Mouse (Mus musculus) c-Kit-positive CD71-positive TER-119-positive erythroid progenitor cells, embryonic 14.5 days (primary cell): ENCODE results near the gene Use1.
"Not testable (repeated sequence)": the region's sequence is repeated elsewhere in the genome, so short reads cannot be mapped to it uniquely, and the experiment has no call there.

Experiments
- DNase-seq: peaks from one replicate; pipeline ENCODE4 v3.0.0-alpha.2; 2013; ENCODE audit warnings: low spot score

The Use1 gene

GRCm38 (mm10) chr8:71366771-71367528, at the start of gene Use1:
Gene Use1 (plus strand): TSS chr8:71366848.
- peak; percentile 89 for DNase-seq

- DNase-seq, result not testable (repeated sequence)
Observed at GRCm38 (mm10) chr8:71318610-71319009, 48.0 kb upstream of the Use1 start.

DNA sequence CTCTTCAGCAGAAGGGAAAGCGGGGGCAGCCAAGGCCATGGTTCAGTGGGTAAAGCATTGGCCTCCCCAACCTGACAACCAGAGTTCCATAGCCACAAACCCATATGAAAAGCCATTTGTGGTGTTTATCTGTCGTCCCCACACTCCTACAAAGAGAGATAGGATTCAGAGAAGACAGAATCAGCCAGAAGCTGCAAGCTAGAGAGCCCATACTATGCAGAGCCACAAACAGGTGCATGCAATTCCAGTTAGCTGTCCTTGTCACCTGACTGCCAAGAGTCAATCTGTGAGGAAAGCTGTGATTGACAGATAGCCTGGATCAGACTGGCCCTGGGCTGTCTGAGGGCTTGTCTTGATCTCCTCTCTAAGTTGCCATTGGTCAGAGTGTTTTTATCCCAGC, 46.9 kb upstream of the Use1 start:
- not testable (repeated sequence) for DNase-seq

GRCm38 (mm10) chr8:71322939-71323338, 43.7 kb upstream of the Use1 start:
- DNase-seq, result no peak

GRCm38 (mm10) chr8:71324848-71325247, 41.8 kb upstream of the Use1 start:
- DNase-seq, result peak; percentile 25

DNA sequence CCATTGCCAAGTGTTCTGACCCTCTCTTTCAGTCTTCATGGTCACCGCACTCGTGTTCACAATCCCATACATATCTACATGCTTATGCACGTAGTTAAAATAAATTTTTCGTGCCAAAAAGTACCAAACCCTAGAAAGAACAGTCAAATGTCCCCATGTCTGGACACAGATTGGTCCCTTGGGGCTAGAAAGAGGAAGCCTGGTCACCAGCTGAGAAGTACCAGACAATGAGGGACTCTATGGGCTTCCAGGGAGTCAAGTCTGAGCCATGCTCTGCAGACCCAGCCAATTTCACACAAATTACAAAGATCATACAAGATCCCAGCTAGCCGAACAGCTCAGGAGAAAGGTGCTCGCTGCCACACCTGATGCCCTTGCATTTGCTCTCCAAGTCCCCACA, 28.8 kb upstream of the Use1 start:
- not testable (repeated sequence) for DNase-seq

- peak; percentile 44 for DNase-seq
Observed at GRCm38 (mm10) chr8:71340625-71341024, 26.0 kb upstream of the Use1 start.

- no peak for DNase-seq
Observed at GRCm38 (mm10) chr8:71346581-71346980, 20.1 kb upstream of the Use1 start.

DNA sequence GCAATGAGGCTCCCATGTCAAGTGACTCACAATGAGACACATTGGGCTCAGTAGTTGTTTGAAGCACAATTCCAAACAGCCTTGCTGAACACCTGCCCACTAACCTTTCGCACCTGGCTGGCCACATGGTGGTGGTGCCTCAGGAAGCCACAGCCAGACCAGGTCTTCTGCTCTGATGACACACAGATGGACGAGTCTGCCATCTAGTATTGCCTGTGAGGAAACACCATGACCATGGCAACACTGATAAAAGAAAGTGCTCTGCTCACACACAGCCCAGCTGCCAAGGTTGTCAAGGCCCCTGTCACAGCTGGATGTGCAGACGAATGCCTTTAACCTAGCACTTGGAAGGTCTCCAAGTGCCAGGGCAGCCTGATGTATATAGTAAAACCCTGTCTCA, 15.5 kb upstream of the Use1 start:
- no peak for DNase-seq

DNA sequence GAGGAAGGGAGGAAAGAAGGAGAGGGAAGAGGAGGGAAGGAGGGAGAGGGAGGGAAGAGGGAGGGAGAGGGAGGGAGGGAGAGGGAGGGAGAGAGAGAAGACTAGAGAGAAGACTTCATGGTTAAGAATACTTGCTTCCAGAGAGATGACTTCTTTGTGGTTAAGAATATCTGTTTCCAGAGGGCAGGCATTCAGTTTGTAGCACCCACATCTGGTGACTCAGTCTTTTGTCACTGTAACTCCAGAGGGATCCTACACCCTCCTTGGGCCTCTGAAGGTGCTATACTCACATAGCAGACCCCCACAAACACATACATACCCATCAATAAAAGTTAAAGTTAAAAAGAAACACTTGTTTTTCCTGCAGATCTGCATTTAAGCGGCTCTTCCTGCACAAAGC, 15.1 kb upstream of the Use1 start:
- no peak for DNase-seq

DNA sequence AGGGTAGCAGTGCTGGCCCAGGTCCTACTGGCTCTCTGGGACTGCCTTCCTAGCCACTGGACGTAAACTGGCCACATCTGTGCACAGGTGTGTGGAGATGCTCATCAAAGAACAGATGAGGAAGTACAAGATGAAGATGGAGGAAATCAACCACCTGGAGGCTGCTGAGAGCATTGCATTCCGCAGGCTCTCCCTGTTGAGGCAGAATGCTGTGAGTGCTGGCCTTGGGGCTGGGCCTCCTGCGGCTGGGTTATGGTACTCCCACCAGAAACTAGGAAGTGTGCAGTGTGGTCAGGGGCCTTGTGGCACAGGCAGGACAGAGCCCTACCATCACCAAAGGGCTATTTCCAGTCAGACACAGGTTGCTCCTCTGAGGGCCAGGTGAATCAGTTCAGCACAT, 8.6 kb upstream of the Use1 start:
- no peak for DNase-seq

GRCm38 (mm10) chr8:71367529-71368176, 1.0 kb downstream of the Use1 start:
- no peak for DNase-seq

DNA sequence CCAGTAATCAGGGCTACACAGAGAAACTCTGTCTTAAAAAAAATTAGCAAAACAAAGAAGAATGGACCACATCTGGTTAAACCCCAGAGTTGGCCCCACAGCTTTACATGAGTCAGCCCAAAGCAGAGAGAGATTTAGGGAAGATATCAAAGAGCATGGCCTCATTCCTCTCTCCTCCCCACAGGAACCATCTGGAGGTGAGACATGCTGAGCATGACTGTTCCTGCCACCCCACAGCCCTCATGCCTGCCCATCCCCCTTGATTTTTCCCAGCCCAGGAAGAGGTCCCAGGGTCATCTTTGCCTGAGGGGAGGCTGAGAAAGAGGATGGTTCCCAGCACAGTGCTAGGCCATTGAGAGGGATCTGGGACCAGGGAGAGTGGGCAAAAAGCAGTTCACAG, 1.7 kb downstream of the Use1 start:
- no peak for DNase-seq

GRCm38 (mm10) chr8:71369040-71369718, 2.5 kb downstream of the Use1 start:
- no peak for DNase-seq

DNA sequence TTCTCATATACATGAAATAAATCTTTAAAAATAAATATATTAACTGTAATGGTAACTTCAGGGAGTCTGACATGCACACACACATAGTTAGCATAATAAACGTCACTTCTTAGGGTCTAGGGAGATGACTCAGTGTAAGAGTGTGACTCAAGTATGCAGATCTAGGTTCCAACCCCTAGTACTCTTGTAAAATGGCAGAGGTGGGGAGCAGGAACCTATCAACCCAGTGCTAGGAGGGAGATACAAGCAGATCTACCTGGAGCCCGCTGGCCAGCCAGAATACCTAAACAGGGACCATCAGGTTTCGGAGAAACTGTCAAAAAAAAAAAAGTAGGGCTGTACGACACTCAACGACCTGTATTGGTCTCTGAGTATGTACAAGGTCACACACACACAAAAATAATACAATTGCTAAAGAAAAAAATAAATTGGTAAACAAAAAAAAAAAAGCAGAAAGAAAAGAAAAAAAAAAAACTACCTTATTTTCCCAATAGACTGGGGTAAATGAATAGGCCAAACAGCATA, 4.1 kb downstream of the Use1 start:
- no peak for DNase-seq

GRCm38 (mm10) chr8:71371236-71371848, 4.7 kb downstream of the Use1 start, which contains the start of gene Ocel1:
Gene Ocel1 (plus strand): TSS chr8:71371298.
- peak; percentile 97 for DNase-seq

GRCm38 (mm10) chr8:71372427-71372826, 5.8 kb downstream of the Use1 start:
- DNase-seq, result no peak

DNA sequence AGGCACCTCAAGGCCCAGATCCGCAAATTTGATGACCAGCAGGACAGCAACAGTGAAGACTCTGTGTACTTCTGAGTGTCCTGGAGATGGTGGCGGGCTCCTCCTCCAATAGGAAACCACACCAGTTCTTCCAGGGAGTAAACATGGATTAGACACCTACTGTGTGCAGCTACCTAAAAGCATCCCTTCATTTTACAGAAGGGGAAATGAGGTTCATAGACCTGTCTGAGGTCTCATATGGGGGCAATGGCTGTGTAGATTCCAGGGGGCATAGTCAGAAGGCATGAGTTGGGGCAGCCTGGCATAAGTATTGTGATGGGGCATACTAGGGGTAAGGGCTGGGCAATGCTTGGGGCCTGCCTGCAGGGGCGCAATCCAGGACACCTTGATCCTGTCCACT, 6.4 kb downstream of the Use1 start:
- DNase-seq, result no peak

GRCm38 (mm10) chr8:71374616-71375206, 8.1 kb downstream of the Use1 start:
- no peak for DNase-seq

GRCm38 (mm10) chr8:71375581-71376422, 9.2 kb downstream of the Use1 start:
- DNase-seq, result peak; percentile 52

DNA sequence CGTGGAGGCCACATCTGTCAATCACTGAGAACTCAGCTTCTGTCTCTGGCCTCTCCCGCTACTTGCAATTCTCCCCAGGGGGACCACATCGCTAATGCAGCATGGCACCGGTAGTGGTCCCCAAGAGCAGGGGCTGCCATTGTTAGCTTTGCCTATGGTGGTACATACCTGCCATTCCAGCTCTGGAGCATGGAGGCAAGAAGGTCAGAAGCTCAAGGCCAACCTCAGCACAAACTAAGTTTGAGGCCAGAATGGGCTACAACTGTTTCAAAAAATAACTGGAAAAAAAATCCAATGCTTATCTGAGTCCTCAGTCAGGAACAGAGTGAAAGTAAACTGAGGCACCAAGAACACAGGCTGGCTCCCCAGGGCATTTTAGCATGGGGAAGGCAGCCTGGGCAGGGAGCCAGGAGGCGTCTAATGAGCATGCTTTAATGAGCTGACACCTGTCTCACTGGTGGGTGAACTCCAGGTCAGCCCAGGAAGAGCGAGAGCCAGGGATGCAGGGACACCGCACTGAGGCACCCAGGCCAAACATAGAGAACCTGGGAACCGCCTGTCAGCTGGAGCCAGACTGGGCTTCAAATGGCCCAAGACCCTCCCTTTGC, 9.9 kb downstream of the Use1 start:
- DNase-seq, result no peak
